Mouse (Mus musculus): Measurements from ENCODE around the gene Pprc1. TPM values are rescaled to one million over a fixed set of nuclear protein-coding genes. Genes with fewer than 3 reads are reported as not detected.

Pprc1 gene
- polyA plus RNA-seq, 1 experiment from 2014 or later = 34.8 TPM

DNA sequence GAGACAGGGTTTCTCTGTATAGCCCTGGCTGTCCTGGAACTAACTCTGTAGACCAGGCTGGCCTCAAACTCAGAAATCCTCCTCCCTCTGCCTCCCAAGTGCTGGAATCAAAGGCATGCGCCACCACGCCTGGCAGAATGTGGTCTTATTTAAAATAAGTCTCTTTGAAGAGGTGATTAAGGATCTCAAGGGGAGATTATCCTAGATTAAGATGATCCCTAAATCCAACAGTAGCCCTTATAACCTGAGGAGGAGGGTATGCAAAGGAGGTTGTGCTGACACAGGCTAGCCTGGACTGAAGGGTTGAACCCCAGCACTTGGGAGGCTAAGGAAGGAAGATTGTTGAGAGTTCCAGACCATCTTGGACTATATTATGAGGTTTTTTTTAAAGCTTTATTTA, 28.7 kb upstream of the Pprc1 start:
- no peak overlapping the region for H3K4me2 ChIP-seq
- no peak overlapping the region for H3K9ac ChIP-seq
- H3K9me3 ChIP-seq (replicated peaks) = no peaks in the 10 kb centered on the region
- H3K27ac ChIP-seq = no peak overlapping the region
- no peaks in the 10 kb centered on the region for H3K27me3 ChIP-seq (replicated peaks)
- no peak overlapping the region for H3K4me3 ChIP-seq
- H3K4me1 ChIP-seq = peaks cover 4% of the 10 kb centered on the region; the same call in 1 of the 2 replicates
- ATAC-seq = no peak
- no peaks in the 10 kb centered on the region for H3K36me3 ChIP-seq
- 78% methylated on average over 2 of the region's 2 CpGs for WGBS (ENCODE audit: insufficient replicate concordance)

DNA sequence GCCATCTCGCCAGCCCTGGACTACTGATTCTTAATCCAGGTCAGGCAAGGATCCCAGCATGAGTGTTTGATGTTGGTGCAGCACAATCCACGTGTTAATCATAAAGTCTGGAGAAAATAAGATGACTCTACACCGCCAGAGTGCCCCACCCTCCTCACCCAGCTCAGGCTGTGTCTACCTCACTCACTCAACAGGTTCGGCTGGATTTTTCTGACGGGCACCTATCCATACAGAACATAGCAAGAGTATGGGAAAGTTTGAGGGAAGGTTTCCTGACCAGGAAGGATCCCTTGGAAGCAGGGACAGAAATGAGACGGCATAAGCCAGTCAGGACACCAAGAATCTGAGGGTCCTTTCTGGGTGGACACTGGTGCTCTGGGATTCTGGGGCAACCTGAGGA, 19.7 kb upstream of the Pprc1 start:
- H3K4me2 ChIP-seq = no peak overlapping the region
- peaks cover 4% of the 10 kb centered on the region; the same call in 1 of the 2 replicates for H3K36me3 ChIP-seq
- peaks cover 18% of the 10 kb centered on the region for H3K4me1 ChIP-seq
- H3K27me3 ChIP-seq (replicated peaks) = 0 out of 2 replicates have a peak, but pooled peaks cover 3% of the 10 kb centered on the region
- H3K27ac ChIP-seq = no peak overlapping the region
- no peak overlapping the region for H3K9ac ChIP-seq
- H3K4me3 ChIP-seq = no peak overlapping the region
- H3K9me3 ChIP-seq (replicated peaks) = peaks cover 6% of the 10 kb centered on the region; the same call in 1 of the 2 replicates
- no peak for ATAC-seq
- 65% methylated on average over 6 of the region's 6 CpGs for WGBS (ENCODE audit: insufficient replicate concordance)

DNA sequence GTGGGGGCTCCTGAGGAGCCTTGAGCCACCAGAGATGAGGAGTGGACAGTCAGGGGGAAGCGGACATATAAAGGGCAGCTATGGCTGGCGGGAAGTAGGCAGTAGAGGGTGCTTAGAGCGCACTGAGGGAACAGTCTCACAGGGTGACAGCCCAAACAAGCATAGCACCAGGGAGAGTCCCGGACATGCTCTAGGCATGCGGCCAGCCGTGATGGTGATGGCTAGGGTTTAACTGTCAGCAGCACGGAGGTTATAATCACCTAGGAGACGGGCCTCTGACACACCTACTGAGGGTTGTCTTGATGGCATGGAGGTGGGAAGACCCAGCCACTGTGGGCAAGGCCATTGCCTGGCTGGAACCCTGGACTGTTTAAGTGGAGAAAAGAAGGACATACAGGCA, 18.1 kb upstream of the Pprc1 start:
- no peak overlapping the region for H3K4me2 ChIP-seq
- peaks cover 6% of the 10 kb centered on the region; the same call in 1 of the 2 replicates for H3K9me3 ChIP-seq (replicated peaks)
- ATAC-seq = no peak; the same call in 1 of the 2 replicates
- H3K4me3 ChIP-seq = no peak overlapping the region
- no peak overlapping the region for H3K27ac ChIP-seq
- peaks cover 16% of the 10 kb centered on the region for H3K36me3 ChIP-seq
- H3K9ac ChIP-seq = no peak overlapping the region
- H3K4me1 ChIP-seq = peaks cover 18% of the 10 kb centered on the region
- no peaks in the 10 kb centered on the region for H3K27me3 ChIP-seq (replicated peaks)
- WGBS (ENCODE audit: insufficient replicate concordance) = 56% methylated on average over 8 of the region's 8 CpGs

DNA sequence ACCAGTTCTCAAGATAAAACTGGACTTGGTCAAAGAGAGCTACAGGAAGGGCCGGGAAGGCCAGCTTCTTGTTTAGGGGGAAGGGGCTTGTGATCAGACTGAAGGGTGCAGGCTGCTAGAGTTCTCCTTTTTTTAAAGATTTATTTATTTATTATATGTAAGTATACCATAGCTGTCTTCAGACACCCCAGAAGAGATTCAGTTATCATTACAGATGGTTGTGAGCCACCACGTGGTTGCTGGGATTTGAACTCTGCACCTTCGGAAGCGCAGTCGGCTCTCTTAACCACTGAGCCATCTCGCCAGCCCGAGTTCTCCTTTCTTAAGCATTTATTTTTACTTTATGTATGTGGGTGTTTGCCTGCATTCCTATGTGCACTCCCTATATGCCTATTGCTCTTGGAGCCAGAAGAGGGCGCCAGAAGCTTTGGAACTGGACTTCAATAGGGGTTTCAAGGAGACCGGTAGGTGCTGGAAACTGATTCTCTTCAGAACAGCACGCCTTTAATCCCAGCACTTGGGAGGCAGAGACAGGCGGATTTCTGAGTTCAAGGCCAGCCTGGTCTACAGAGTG, 15.9 kb upstream of the Pprc1 start:
- ATAC-seq = no peak
- Histone ChIP-seq H3K27me3 (replicated peaks) (no peaks in the 10 kb centered on the region), H3K4me2 (no peak overlapping the region), H3K36me3 (peaks cover 39% of the 10 kb centered on the region), H3K27ac (no peak overlapping the region), H3K4me1 (peaks cover 37% of the 10 kb centered on the region), H3K9me3 (replicated peaks) (peaks cover 6% of the 10 kb centered on the region; the same call in 1 of the 2 replicates), H3K4me3 (no peak overlapping the region), H3K9ac (no peak overlapping the region)
- WGBS (ENCODE audit: insufficient replicate concordance) = 60% methylated on average over 11 of the region's 11 CpGs

DNA sequence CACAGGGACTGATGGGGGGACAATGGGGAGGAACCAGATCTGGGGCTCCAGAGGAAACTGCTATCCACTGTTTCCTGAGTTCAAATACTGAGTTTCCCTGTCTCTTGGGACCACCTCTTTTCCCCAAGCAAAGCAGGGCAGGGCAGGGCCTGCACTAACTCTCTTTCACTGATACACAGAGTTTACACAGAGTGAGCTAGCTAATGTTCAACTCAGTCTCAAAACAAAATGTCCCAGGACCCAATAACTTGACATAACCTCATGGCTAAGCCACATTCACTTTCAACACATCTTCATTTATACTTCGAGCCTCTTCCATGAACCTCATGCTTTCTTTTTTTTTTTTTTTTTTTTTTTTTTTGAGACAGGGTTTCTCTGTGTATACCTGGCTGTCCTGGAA, 15.0 kb upstream of the Pprc1 start:
- no peak overlapping the region for H3K4me2 ChIP-seq
- H3K9ac ChIP-seq = no peak overlapping the region
- ATAC-seq = no peak
- H3K27me3 ChIP-seq (replicated peaks) = no peaks in the 10 kb centered on the region
- peaks cover 47% of the 10 kb centered on the region for H3K36me3 ChIP-seq
- 67% methylated on average over 1 of the region's 1 CpGs for WGBS (ENCODE audit: insufficient replicate concordance)
- H3K27ac ChIP-seq = no peak overlapping the region; the same call in 1 of the 2 replicates
- H3K4me1 ChIP-seq = peaks cover 45% of the 10 kb centered on the region
- H3K4me3 ChIP-seq = no peak overlapping the region
- H3K9me3 ChIP-seq (replicated peaks) = peaks cover 6% of the 10 kb centered on the region; the same call in 1 of the 2 replicates

DNA sequence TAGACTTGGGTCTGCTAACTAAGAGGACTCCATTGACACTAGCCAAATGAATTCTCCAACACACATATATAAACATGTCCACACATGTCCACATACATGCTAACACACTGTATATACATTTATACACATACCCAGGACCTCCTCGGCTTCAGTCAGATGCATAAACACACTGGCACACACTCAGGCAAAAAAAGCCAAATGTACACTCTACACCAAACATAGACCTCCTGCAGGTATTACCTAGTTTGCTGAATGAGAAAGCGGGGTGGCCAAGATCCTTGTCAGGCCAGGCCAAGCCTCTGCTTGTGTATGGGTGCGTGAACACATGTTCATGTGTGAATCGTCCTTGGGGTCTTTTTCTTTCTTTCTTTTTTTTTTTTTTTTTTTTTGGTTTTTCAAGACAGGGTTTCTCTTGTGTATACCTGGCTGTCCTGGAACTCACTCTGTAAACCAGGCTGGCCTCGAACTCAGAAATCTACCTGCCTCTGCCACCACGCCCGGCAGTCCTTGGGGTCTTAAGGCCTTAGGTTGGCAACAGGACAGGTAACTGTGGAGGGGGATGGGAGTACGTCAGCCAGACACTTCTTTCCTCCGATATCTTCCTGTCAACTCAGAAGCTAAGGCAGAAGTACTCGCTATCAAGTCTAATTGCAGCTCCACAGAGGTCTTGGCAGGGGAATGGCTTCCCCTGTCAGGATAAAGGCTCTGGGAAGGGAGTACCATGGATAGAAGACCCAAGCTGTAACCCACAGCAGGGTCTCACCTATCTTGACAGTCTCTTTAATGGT, 14.3 kb upstream of the Pprc1 start:
- H3K27ac ChIP-seq = 0 out of 2 replicates have a peak overlapping the region, but pooled peaks have one; percentile 48
- 83% methylated on average over 10 of the region's 10 CpGs for WGBS (ENCODE audit: insufficient replicate concordance)
- H3K36me3 ChIP-seq = peaks cover 54% of the 10 kb centered on the region
- H3K4me2 ChIP-seq = no peak overlapping the region
- no peaks in the 10 kb centered on the region for H3K27me3 ChIP-seq (replicated peaks)
- peaks cover 51% of the 10 kb centered on the region for H3K4me1 ChIP-seq
- no peak overlapping the region for H3K9ac ChIP-seq
- H3K9me3 ChIP-seq (replicated peaks) = peaks cover 6% of the 10 kb centered on the region; the same call in 1 of the 2 replicates
- ATAC-seq = no peak
- no peak overlapping the region for H3K4me3 ChIP-seq

DNA sequence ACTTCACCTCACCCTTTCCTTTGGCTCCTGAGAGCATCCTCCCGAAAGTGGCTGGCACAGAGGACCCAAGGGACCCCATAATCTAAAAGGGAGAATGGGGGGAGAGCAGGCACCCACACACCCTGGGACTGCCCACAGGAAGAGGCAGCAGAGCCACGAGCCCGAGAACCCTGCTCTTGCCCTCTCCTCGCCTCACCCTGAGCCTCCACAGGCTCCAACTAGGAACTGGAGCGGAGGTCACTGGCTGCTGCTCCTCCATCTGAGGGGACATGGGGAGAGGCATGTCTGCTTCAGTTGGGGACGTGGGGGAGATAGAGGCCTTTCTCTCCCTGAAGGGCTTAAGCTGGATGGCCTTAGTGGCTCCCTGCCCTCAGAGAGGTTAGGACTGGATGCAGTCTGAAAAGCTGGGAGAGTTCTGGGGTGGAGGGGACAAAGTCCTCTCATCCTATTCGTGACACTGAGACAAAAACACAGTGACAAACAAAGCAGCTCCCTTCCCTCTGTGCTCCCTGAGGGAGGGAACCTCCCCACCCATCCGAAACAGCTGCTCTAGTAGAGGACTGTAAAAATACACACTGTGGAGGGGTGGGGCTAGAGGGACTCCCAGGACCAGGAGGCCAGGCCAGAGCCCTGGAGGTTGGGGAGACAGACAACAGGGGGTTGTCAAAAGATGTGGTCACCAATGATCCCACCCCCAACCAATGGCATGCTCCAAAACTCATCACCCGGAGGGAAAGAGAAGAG, 12.8 kb upstream of the Pprc1 start:
- ATAC-seq = peak; percentile 46
- Histone ChIP-seq H3K9me3 (replicated peaks) (peaks cover 6% of the 10 kb centered on the region; the same call in 1 of the 2 replicates), H3K4me2 (no peak overlapping the region), H3K27me3 (replicated peaks) (no peaks in the 10 kb centered on the region), H3K4me3 (no peak overlapping the region), H3K27ac (peak overlapping the region; percentile 52), H3K36me3 (peaks cover 69% of the 10 kb centered on the region), H3K9ac (no peak overlapping the region), H3K4me1 (peaks cover 56% of the 10 kb centered on the region)
- WGBS (ENCODE audit: insufficient replicate concordance) = 69% methylated on average over 9 of the region's 9 CpGs

DNA sequence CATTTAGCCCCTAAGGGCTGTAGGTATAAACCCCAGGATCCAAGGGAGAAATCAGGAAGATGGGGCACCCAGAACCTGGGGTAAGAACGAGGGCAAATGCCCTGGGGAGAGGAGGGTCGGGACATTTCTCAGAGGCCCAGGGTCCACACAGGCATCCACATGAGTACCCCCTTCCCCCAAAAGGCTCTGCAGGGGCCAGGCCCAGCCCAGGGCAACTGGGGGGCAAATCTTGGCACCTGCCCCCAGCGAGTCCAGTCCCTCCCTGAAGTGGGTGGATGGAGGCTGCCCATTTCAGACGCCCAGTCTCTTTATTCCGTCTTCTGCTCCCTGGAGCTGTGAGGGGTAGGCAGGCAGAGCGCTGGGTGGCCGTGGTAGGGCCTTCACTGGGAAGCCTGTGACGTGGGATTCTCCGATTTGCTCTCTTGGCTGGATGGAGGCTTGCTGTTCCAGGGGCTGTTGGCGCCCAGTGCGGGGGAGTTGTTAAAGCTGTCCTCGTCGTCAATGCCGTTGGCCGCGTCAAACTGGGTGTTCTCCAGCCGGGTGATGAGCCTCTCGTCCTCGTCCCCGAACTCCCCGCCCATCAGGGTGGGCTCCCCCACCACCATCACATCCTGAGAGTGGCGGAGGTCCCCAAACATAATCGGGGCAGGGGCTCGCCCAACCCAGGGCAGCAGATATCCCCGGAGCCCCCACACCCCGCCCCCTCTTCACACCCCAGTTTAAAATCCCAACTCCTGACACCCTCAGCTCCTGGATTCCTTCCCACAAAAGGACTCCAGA, 11.8 kb upstream of the Pprc1 start:
- peaks cover 69% of the 10 kb centered on the region for H3K36me3 ChIP-seq
- H3K4me1 ChIP-seq = peaks cover 58% of the 10 kb centered on the region
- no peak overlapping the region for H3K4me2 ChIP-seq
- ATAC-seq = no peak
- 86% methylated on average over 26 of the region's 26 CpGs for WGBS (ENCODE audit: insufficient replicate concordance)
- no peaks in the 10 kb centered on the region for H3K27me3 ChIP-seq (replicated peaks)
- H3K4me3 ChIP-seq = no peak overlapping the region
- H3K27ac ChIP-seq = peak overlapping the region; percentile 26; the same call in 1 of the 2 replicates
- H3K9me3 ChIP-seq (replicated peaks) = peaks cover 6% of the 10 kb centered on the region; the same call in 1 of the 2 replicates
- no peak overlapping the region for H3K9ac ChIP-seq

DNA sequence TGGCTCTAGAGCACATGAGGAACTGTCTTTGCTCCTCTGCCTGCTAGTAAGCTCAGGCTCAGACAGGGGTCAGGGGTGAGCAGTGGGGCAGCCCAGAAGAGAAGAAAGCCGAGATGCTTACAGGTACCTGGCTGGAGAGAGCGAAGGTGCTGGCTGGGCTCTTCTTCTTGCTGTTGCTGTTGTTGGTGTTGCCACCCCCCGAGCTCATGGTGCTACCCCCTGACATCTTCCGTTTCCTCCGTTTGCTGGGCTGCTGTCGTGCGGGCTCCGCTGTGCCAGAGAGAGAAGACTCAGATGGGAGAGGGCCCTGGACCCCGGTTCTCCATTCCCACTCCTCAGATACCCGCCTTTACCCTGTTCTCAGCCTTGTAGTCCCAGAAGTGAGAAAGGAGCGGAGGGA, 10.8 kb upstream of the Pprc1 start:
- no peak for ATAC-seq
- 95% methylated on average over 11 of the region's 11 CpGs for WGBS (ENCODE audit: insufficient replicate concordance)
- H3K27me3 ChIP-seq (replicated peaks) = no peaks in the 10 kb centered on the region
- H3K4me1 ChIP-seq = peaks cover 62% of the 10 kb centered on the region
- H3K4me2 ChIP-seq = no peak overlapping the region
- peaks cover 69% of the 10 kb centered on the region for H3K36me3 ChIP-seq
- no peak overlapping the region; the same call in 1 of the 2 replicates for H3K27ac ChIP-seq
- peaks cover 6% of the 10 kb centered on the region; the same call in 1 of the 2 replicates for H3K9me3 ChIP-seq (replicated peaks)
- no peak overlapping the region for H3K9ac ChIP-seq
- no peak overlapping the region for H3K4me3 ChIP-seq

DNA sequence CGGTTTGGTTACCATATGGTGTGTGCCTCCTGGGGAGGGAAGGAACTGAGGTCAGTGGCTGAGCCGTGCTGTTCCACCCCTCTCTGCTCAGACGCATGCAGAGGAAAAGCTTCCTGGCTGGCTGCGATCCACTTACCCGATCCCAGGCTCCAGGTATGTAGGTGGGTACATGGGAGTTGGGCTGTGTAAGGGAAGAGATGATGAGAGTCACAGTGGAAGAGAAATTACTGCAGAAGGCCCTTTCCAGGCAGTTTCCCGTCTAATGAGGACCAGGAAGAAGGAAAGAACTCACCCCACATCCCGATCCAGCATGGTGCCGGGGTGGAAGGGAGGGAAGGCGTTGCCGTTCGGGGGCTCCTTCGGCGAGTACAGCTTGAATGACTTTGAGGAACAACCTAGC, 8.7 kb upstream of the Pprc1 start:
- Histone ChIP-seq H3K36me3 (peaks cover 57% of the 10 kb centered on the region), H3K9ac (peak overlapping the region; percentile 99; the same call in 1 of the 2 replicates), H3K27me3 (replicated peaks) (no peaks in the 10 kb centered on the region), H3K4me1 (peaks cover 75% of the 10 kb centered on the region), H3K27ac (peak overlapping the region; percentile 95), H3K4me3 (peak overlapping the region; percentile 95), H3K9me3 (replicated peaks) (no peaks in the 10 kb centered on the region), H3K4me2 (peak overlapping the region; percentile 99)
- 85% methylated on average over 13 of the region's 13 CpGs for WGBS (ENCODE audit: insufficient replicate concordance)
- no peak for ATAC-seq
